Mouse (Mus musculus) kidney, adult 2 months (tissue): ENCODE data around the gene Zdhhc14.

Experiments used
- CTCF ChIP-seq: fragments of 200-500 bp; conservative IDR thresholded peaks from 2 replicates; pipeline ENCODE4 v1.5.1; 2011; ENCODE audit warnings: low read depth, mild to moderate bottlenecking, control low read depth, low read length, moderate library complexity, mixed read lengths; ENCODE audit not compliant: insufficient read depth, insufficient read length
- POLR2A ChIP-seq: fragments of 200-500 bp; IDR thresholded peaks from one replicate; pipeline ENCODE4 v1.6.1; 2011; ENCODE audit warnings: low read depth, low read length, control low read depth

DNA sequence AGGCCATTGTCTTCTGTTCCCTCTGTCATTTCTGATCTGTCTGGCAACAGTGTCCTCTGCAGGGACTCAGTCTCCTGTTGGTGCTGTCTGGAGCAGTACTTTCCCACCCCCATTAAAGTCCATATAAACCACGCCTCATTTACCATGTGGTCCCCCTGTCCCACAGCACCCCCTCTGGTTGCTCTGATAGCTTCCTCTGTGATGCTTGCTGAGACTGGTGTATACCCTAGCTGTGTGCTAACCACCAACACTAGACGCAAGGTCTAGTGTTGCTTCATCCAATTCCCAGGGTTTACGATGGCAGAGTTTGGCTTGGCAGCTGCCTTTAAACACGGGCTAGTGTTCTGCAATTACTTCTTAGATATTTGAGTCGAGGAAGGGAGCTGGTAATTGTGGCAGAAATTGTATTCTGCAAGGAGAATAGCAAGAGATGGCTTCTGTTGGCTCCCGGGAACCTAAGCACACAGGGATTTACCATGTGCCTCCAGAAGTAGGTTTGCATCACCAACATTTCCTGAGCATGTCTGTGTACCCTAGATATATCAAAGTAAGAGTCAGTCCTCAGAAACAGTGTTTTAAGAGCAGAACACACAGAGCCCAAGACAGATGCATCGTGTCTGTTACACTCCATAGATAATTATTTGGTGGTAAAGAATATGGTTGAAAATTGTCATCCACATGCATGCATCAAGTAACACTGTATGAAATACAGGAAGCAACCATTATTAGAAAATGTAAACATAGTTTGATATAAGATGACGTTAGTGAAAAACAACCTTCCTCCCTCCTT, 198.6 kb downstream of the Zdhhc14 start:
- TF ChIP-seq CTCF (peak; percentile 25; the same call in 1 of the 2 replicates), POLR2A (no peak)
